Mouse (Mus musculus): ENCODE measurements at regions not wholly inside any gene's neighbourhood (a gene's known extent, or its start where the extent isn't known, plus 50 kb on each side); places are given as distances from the start of the nearest gene placed in this dataset.

GRCm38 (mm10) chr8:30439423-30439822, 2989.1 kb upstream of the 5930422O12Rik start:
- TF ChIP-seq CTCF (IDR thresholded peaks at IDR 0.05; ENCODE audit: low read depth) (no peak), EP300 (IDR thresholded peaks at IDR 0.05; ENCODE audit: low read depth) (no peak)
